Mouse (Mus musculus) embryonic facial prominence, embryonic 14.5 days (tissue): ENCODE measurements around the gene Slc9a5. TPM values are rescaled to one million over a fixed set of nuclear protein-coding genes. Genes with fewer than 3 reads are reported as not detected.
A peak's percentile ranks its signal among the peaks of the same experiment; 100 is the strongest.

ENCODE experiments used
- ATAC-seq: fragments of 200-750 bp; cut with Nextera tagmentation; 2 replicates; pipeline ENCODE4 v1.8.0; 2017; ENCODE audit warnings: low read depth, moderate number of reproducible peaks, moderate TSS enrichment
- DNase-seq: peaks from one replicate; pipeline ENCODE4 v3.0.0-alpha.2; 2015; ENCODE audit warnings: low spot score
- H3K27ac ChIP-seq: fragments of 300-500 bp; sonication (generic); replicated peaks from 2 replicates; pipeline ENCODE4 v1.5.1; 2014; ENCODE audit warnings: low read depth, mild to moderate bottlenecking, low read length, moderate library complexity
- H3K27me3 ChIP-seq: fragments of 300-500 bp; sonication (generic); replicated peaks from 2 replicates; pipeline ENCODE4 v1.6.1; 2014; ENCODE audit warnings: low read length; ENCODE audit not compliant: control insufficient read depth, insufficient read depth
- H3K36me3 ChIP-seq: fragments of 300-500 bp; sonication (generic); 2 replicates; pipeline ENCODE4 v1.6.1; 2014; ENCODE audit warnings: low read length, mixed read lengths; ENCODE audit not compliant: control insufficient read depth, insufficient read depth
- H3K4me1 ChIP-seq: fragments of 300-500 bp; sonication (generic); 2 replicates; pipeline ENCODE4 v1.6.1; 2014; ENCODE audit warnings: antibody characterized with exemption, low read length; ENCODE audit not compliant: control insufficient read depth, insufficient read depth
- H3K4me2 ChIP-seq: fragments of 300-500 bp; sonication (generic); 2 replicates; pipeline ENCODE4 v1.6.1; 2014; ENCODE audit warnings: low read depth, mild to moderate bottlenecking, low read length, moderate library complexity, mixed read lengths
- H3K4me3 ChIP-seq: fragments of 300-500 bp; sonication (generic); 2 replicates; pipeline ENCODE4 v1.5.1; 2014; ENCODE audit warnings: low read depth, mild to moderate bottlenecking, low read length
- H3K9ac ChIP-seq: fragments of 300-500 bp; sonication (generic); 2 replicates; pipeline ENCODE4 v1.6.1; 2014; ENCODE audit warnings: low read depth, mild to moderate bottlenecking, low read length, moderate library complexity, mixed read lengths
- H3K9me3 ChIP-seq: fragments of 300-500 bp; sonication (generic); 2 replicates; pipeline ENCODE4 v1.6.1; 2016; ENCODE audit warnings: low read length; ENCODE audit not compliant: control insufficient read depth
- WGBS: fragments of 180-500 bp; shearing (Covaris S2); extraction: QIAGEN DNeasy Blood & Tissue Kit; methylation state at CpG from one replicate; pipeline ENCODE4 v1.1.7; 2014; 5-methylcytosine and 5-hydroxymethylcytosine counted together
- polyA plus RNA-seq: library from polyadenylated mRNA; unstranded; fragments of >200 nt; fragmentation: Nextera tagmentation; extraction: Ambion mirVana; gene quantifications from 2 replicates; pipeline ENCODE4 v1.2.1, GENCODE M21; 2014

The Slc9a5 gene
- polyA plus RNA-seq, 1 experiment from 2014 or later: 3.0 TPM

GRCm38 (mm10) chr8:105400016-105400415 lies 51.4 kb downstream of the Slc9a5 start:
- Histone ChIP-seq H3K27me3 (no peaks in the 10 kb centered on the region), H3K4me1 (no peaks in the 10 kb centered on the region), H3K9me3 (no peaks in the 10 kb centered on the region), H3K4me2 (no peak overlapping the region), H3K4me3 (no peak overlapping the region), H3K27ac (no peak overlapping the region), H3K36me3 (no peaks in the 10 kb centered on the region), H3K9ac (no peak overlapping the region)
- DNase-seq: no peak
- no peak for ATAC-seq
- 80% methylated on average over 5 of the region's 5 CpGs for WGBS

- ATAC-seq (no peak), DNase-seq (no peak)
- WGBS: 81% methylated on average over 8 of the region's 8 CpGs
- Histone ChIP-seq H3K27ac (no peak overlapping the region), H3K27me3 (no peaks in the 10 kb centered on the region), H3K36me3 (no peaks in the 10 kb centered on the region), H3K4me3 (no peak overlapping the region), H3K9ac (no peak overlapping the region), H3K4me2 (no peak overlapping the region), H3K9me3 (no peaks in the 10 kb centered on the region), H3K4me1 (no peaks in the 10 kb centered on the region)
These were observed 54.8 kb downstream of the Slc9a5 start for GRCm38 (mm10) chr8:105403467-105403866.

GRCm38 (mm10) chr8:105404496-105404895 lies 55.9 kb downstream of the Slc9a5 start:
- H3K4me3 ChIP-seq: no peak overlapping the region
- ATAC-seq (no peak), DNase-seq (no peak)
- no peaks in the 10 kb centered on the region for H3K4me1 ChIP-seq
- no peaks in the 10 kb centered on the region for H3K27me3 ChIP-seq
- H3K27ac ChIP-seq: no peak overlapping the region
- no peaks in the 10 kb centered on the region for H3K36me3 ChIP-seq
- no peak overlapping the region for H3K4me2 ChIP-seq
- no peaks in the 10 kb centered on the region for H3K9me3 ChIP-seq
- 53% methylated on average over 1 of the region's 1 CpGs for WGBS
- no peak overlapping the region for H3K9ac ChIP-seq

GRCm38 (mm10) chr8:105406416-105406815 lies 57.8 kb downstream of the Slc9a5 start:
- DNase-seq (peak; percentile 32), ATAC-seq (no peak)
- Histone ChIP-seq H3K9ac (no peak overlapping the region), H3K36me3 (no peaks in the 10 kb centered on the region), H3K27me3 (no peaks in the 10 kb centered on the region), H3K9me3 (no peaks in the 10 kb centered on the region), H3K4me2 (no peak overlapping the region), H3K4me3 (no peak overlapping the region), H3K4me1 (no peaks in the 10 kb centered on the region), H3K27ac (no peak overlapping the region)
- 73% methylated on average over 10 of the region's 10 CpGs for whole genome bisulfite sequencing

GRCm38 (mm10) chr8:105408331-105408730 lies 59.7 kb downstream of the Slc9a5 start:
- 57% methylated on average over 7 of the region's 7 CpGs for WGBS

GRCm38 (mm10) chr8:105409947-105410346 lies 61.3 kb downstream of the Slc9a5 start:
- WGBS: 93% methylated on average over 6 of the region's 6 CpGs
- 0 out of 2 replicates have a peak, but pooled peaks cover 6% of the 10 kb centered on the region for H3K4me1 ChIP-seq
- ATAC-seq: no peak

More at GRCm38 (mm10) chr8:105408331-105408730, 59.7 kb downstream of the Slc9a5 start:
- H3K9ac ChIP-seq: no peak overlapping the region
- no peaks in the 10 kb centered on the region for H3K9me3 ChIP-seq
- H3K27ac ChIP-seq: no peak overlapping the region
- no peak overlapping the region for H3K4me3 ChIP-seq
- H3K36me3 ChIP-seq: no peaks in the 10 kb centered on the region
- H3K4me2 ChIP-seq: no peak overlapping the region
- ATAC-seq: no peak
- peaks cover 13% of the 10 kb centered on the region for H3K27me3 ChIP-seq
- DNase-seq: no peak
- 0 out of 2 replicates have a peak, but pooled peaks cover 1% of the 10 kb centered on the region for H3K4me1 ChIP-seq

GRCm38 (mm10) chr8:105413391-105413790 lies 64.7 kb downstream of the Slc9a5 start, which contains the start of the genes Kctd19 and Lrrc36:
Kctd19 (minus strand) TSS chr8:105413502.
Lrrc36 (plus strand) TSS chr8:105413571.
- H3K4me1 ChIP-seq: 0 out of 2 replicates have a peak, but pooled peaks cover 6% of the 10 kb centered on the region
- H3K27me3 ChIP-seq: peaks cover 29% of the 10 kb centered on the region
- WGBS: 2% methylated on average over 34 of the region's 34 CpGs
- peak; percentile 67; the same call in 1 of the 2 replicates for ATAC-seq
- H3K4me3 ChIP-seq: peak within 1 kb of the TSS; percentile 33
- H3K4me2 ChIP-seq: peak within 1 kb of the TSS; percentile 53
- no peaks in the 10 kb centered on the region for H3K36me3 ChIP-seq
- H3K27ac ChIP-seq: no peak within 1 kb of the TSS
- H3K9me3 ChIP-seq: no peaks in the 10 kb centered on the region
- H3K9ac ChIP-seq: no peak within 1 kb of the TSS
- DNase-seq: no peak

More at GRCm38 (mm10) chr8:105409947-105410346, 61.3 kb downstream of the Slc9a5 start:
- no peak overlapping the region for H3K27ac ChIP-seq
- no peaks in the 10 kb centered on the region for H3K9me3 ChIP-seq
- no peak overlapping the region for H3K9ac ChIP-seq
- H3K4me3 ChIP-seq: no peak overlapping the region
- no peak overlapping the region for H3K4me2 ChIP-seq
- no peak for DNase-seq
- no peaks in the 10 kb centered on the region for H3K36me3 ChIP-seq
- peaks cover 29% of the 10 kb centered on the region for H3K27me3 ChIP-seq

- ATAC-seq: no peak
- Histone ChIP-seq H3K9ac (no peak overlapping the region), H3K4me2 (no peak overlapping the region), H3K9me3 (no peaks in the 10 kb centered on the region), H3K4me1 (no peaks in the 10 kb centered on the region), H3K36me3 (no peaks in the 10 kb centered on the region), H3K27ac (no peak overlapping the region), H3K27me3 (peaks cover 10% of the 10 kb centered on the region), H3K4me3 (no peak overlapping the region)
- WGBS: 76% methylated on average over 2 of the region's 2 CpGs
- DNase-seq: no peak
These were observed 70.3 kb downstream of the Slc9a5 start for GRCm38 (mm10) chr8:105418992-105419391.
